Mouse (Mus musculus) cerebellum, adult 2 months (tissue): ENCODE results near the gene Pnpla5.

Experiments
- CTCF ChIP-seq: fragments of 200-500 bp; IDR thresholded peaks from 2 replicates; pipeline ENCODE4 v1.5.1; 2011; ENCODE audit warnings: low read depth, mild to moderate bottlenecking, control low read depth, low read length, moderate library complexity, borderline replicate concordance; ENCODE audit not compliant: insufficient read depth
- POLR2A ChIP-seq: fragments of 200-500 bp; IDR thresholded peaks from 2 replicates; pipeline ENCODE4 v1.6.1; 2011; ENCODE audit warnings: low read length, control low read depth, borderline replicate concordance; ENCODE audit not compliant: insufficient read depth

DNA sequence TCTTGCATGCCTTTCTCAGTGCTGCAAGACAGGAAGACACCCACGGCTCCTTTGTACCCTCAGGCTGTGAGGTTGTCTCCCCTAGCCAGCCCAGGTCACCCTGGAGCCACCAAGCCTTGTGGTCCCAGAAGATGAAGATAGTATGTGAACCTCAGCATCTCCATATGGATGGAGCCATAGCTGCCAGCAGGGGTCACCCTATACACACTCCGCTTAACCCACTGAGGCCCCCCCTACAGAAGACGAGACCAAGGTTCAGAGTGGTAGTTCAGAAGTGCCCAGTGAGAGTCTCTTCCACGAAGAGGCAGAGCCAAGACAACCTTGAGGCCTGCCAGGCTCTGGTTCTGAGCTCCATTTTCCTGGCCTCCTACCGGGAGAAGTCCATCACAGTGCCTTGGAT, 7.2 kb downstream of the Pnpla5 start:
- TF ChIP-seq POLR2A (no peak), CTCF (peak; percentile 46; the same call in 1 of the 2 replicates)
